Mouse (Mus musculus): Measurements from ENCODE around the gene Lmtk2.

Gene Lmtk2

GRCm38 (mm10) chr5:144106130-144106510 lies 5.9 kb downstream of the Lmtk2 start:
- in situ Hi-C loops (cut with MboI, MseI): loop anchor here (10.0 kb wide), 1 partner anchor 291 kb away; the partner anchor contains the start of gene Eif2ak1

GRCm38 (mm10) chr5:144109201-144109600 lies 9.0 kb downstream of the Lmtk2 start:
- in situ Hi-C loops (cut with MboI, MseI): loop anchor here (10.0 kb wide), 1 partner anchor 294 kb away; the partner anchor contains the start of gene Eif2ak1

- in situ Hi-C loops (cut with MboI, MseI): no loop called here
Observed at GRCm38 (mm10) chr5:144112574-144113438, 12.6 kb downstream of the Lmtk2 start.

- in situ Hi-C loops (cut with MboI, MseI): no loop called here
Observed at GRCm38 (mm10) chr5:144114068-144114467, 13.8 kb downstream of the Lmtk2 start.

- in situ Hi-C loops (cut with MboI, MseI): no loop called here
Observed at GRCm38 (mm10) chr5:144114970-144115627, 14.9 kb downstream of the Lmtk2 start.

- in situ Hi-C loops (cut with MboI, MseI): no loop called here
Observed at GRCm38 (mm10) chr5:144115628-144115977, 15.4 kb downstream of the Lmtk2 start.

GRCm38 (mm10) chr5:144118271-144118670 lies 18.0 kb downstream of the Lmtk2 start:
- in situ Hi-C loops (cut with MboI, MseI): no loop called here

GRCm38 (mm10) chr5:144119286-144119685 lies 19.1 kb downstream of the Lmtk2 start:
- in situ Hi-C loops (cut with MboI, MseI): no loop called here

- in situ Hi-C loops (cut with MboI, MseI): no loop called here
Observed at GRCm38 (mm10) chr5:144121489-144121888, 21.3 kb downstream of the Lmtk2 start.

- in situ Hi-C loops (cut with MboI, MseI): no loop called here
Observed at GRCm38 (mm10) chr5:144125979-144126755, 25.9 kb downstream of the Lmtk2 start.

GRCm38 (mm10) chr5:144143531-144143930 lies 43.3 kb downstream of the Lmtk2 start:
- in situ Hi-C loops (cut with MboI, MseI): no loop called here

- in situ Hi-C loops (cut with MboI, MseI): no loop called here
Observed at GRCm38 (mm10) chr5:144146898-144147297, 46.7 kb downstream of the Lmtk2 start.

GRCm38 (mm10) chr5:144149530-144149929 lies 49.3 kb downstream of the Lmtk2 start:
- in situ Hi-C loops (cut with MboI, MseI): no loop called here

GRCm38 (mm10) chr5:144151270-144151669 lies 51.0 kb downstream of the Lmtk2 start:
- in situ Hi-C loops (cut with MboI, MseI): no loop called here

GRCm38 (mm10) chr5:144154528-144154927 lies 54.3 kb downstream of the Lmtk2 start:
- in situ Hi-C loops (cut with MboI, MseI): no loop called here

GRCm38 (mm10) chr5:144158604-144159003 lies 58.4 kb downstream of the Lmtk2 start:
- in situ Hi-C loops (cut with MboI, MseI): loop anchor here (5.0 kb wide), 1 partner anchor 116 kb away; no protein-coding TSS in a partner anchor

- in situ Hi-C loops (cut with MboI, MseI): loop anchor here (5.0 kb wide), 1 partner anchor 117 kb away; no protein-coding TSS in a partner anchor
Observed at GRCm38 (mm10) chr5:144159137-144159536, 58.9 kb downstream of the Lmtk2 start.

GRCm38 (mm10) chr5:144162080-144162812 lies 62.0 kb downstream of the Lmtk2 start:
- in situ Hi-C loops (cut with MboI, MseI): no loop called here

- in situ Hi-C loops (cut with MboI, MseI): no loop called here
Observed at GRCm38 (mm10) chr5:144162813-144163517, 62.7 kb downstream of the Lmtk2 start.

- in situ Hi-C loops (cut with MboI, MseI): no loop called here
Observed at GRCm38 (mm10) chr5:144165756-144166155, 65.5 kb downstream of the Lmtk2 start.
